Mouse (Mus musculus) neural tube, embryonic 14.5 days (tissue): ENCODE measurements at regions not wholly inside any gene's neighbourhood (a gene's known extent, or its start where the extent isn't known, plus 50 kb on each side); places are given as distances from the start of the nearest gene placed in this dataset.
"Not testable (repeated sequence)": the region's sequence is repeated elsewhere in the genome, so short reads cannot be mapped to it uniquely, and the experiment has no call there.

Experiments
- ATAC-seq: fragments of 200-750 bp; cut with Nextera tagmentation; 2 replicates; pipeline ENCODE4 v1.8.0; 2017; ENCODE audit warnings: low read depth, mild to moderate bottlenecking, moderate TSS enrichment, moderate library complexity
- H3K27ac ChIP-seq: fragments of 300-500 bp; sonication (generic); 2 replicates; pipeline ENCODE4 v1.5.1; 2014; ENCODE audit warnings: low read depth, mild to moderate bottlenecking, control low read depth, low read length, moderate library complexity, mixed read lengths
- H3K27me3 ChIP-seq: fragments of 300-500 bp; sonication (generic); 2 replicates; pipeline ENCODE4 v1.6.1; 2014; ENCODE audit warnings: low read length; ENCODE audit not compliant: control insufficient read depth, insufficient read depth
- H3K36me3 ChIP-seq: fragments of 300-500 bp; sonication (generic); 2 replicates; pipeline ENCODE4 v1.6.1; 2014; ENCODE audit warnings: low read length, mixed read lengths; ENCODE audit not compliant: control insufficient read depth, insufficient read depth
- H3K4me1 ChIP-seq: fragments of 300-500 bp; sonication (generic); 2 replicates; pipeline ENCODE4 v1.6.1; 2014; ENCODE audit warnings: low read length; ENCODE audit not compliant: control insufficient read depth, insufficient read depth
- H3K4me2 ChIP-seq: fragments of 300-500 bp; sonication (generic); 2 replicates; pipeline ENCODE4 v1.6.1; 2014; ENCODE audit warnings: mild to moderate bottlenecking, low read depth, low read length, control low read depth
- H3K4me3 ChIP-seq: fragments of 300-500 bp; sonication (generic); 2 replicates; pipeline ENCODE4 v1.5.1; 2014; ENCODE audit warnings: low read depth, low read length, control low read depth, mixed read lengths
- H3K9ac ChIP-seq: fragments of 300-500 bp; sonication (generic); replicated peaks from 2 replicates; pipeline ENCODE4 v1.6.1; 2014; ENCODE audit warnings: low read depth, mild to moderate bottlenecking, control low read depth, low read length, mixed read lengths
- H3K9me3 ChIP-seq: fragments of 300-500 bp; sonication (generic); 2 replicates; pipeline ENCODE4 v1.6.1; 2016; ENCODE audit warnings: low read length; ENCODE audit not compliant: control insufficient read depth
- WGBS: fragments of 180-500 bp; shearing (Covaris S2); extraction: QIAGEN DNeasy Blood & Tissue Kit; methylation state at CpG from one replicate; pipeline ENCODE4 v1.1.7; 2014; 5-methylcytosine and 5-hydroxymethylcytosine counted together

- H3K4me3 ChIP-seq = no peak overlapping the region
- 62% methylated on average over 1 of the region's 1 CpGs for WGBS
- H3K4me2 ChIP-seq = no peak overlapping the region
- H3K9me3 ChIP-seq = no peaks in the 10 kb centered on the region
- H3K27ac ChIP-seq = no peak overlapping the region
- H3K9ac ChIP-seq = no peak overlapping the region
- no peaks in the 10 kb centered on the region for H3K4me1 ChIP-seq
- no peaks in the 10 kb centered on the region for H3K36me3 ChIP-seq
- H3K27me3 ChIP-seq = no peaks in the 10 kb centered on the region
- ATAC-seq = no peak
These were observed 542.5 kb upstream of the Klhl29 start for GRCm38 (mm10) chr12:5918030-5918429.

GRCm38 (mm10) chr12:5906251-5906650 is 530.8 kb upstream of the Klhl29 start:
- 64% methylated on average over 2 of the region's 2 CpGs for WGBS
- Histone ChIP-seq H3K36me3 (no peaks in the 10 kb centered on the region), H3K4me2 (no peak overlapping the region), H3K4me3 (no peak overlapping the region), H3K9me3 (no peaks in the 10 kb centered on the region), H3K27me3 (no peaks in the 10 kb centered on the region), H3K4me1 (no peaks in the 10 kb centered on the region), H3K9ac (no peak overlapping the region), H3K27ac (no peak overlapping the region)
- no peak for ATAC-seq

- H3K4me1 ChIP-seq, H3K27ac ChIP-seq, H3K9me3 ChIP-seq, H3K27me3 ChIP-seq, H3K4me2 ChIP-seq, H3K36me3 ChIP-seq, H3K4me3 ChIP-seq, ATAC-seq, H3K9ac ChIP-seq: not testable (repeated sequence)
- 61% methylated on average over 2 of the region's 3 CpGs for WGBS
These were observed 516.3 kb upstream of the Klhl29 start for GRCm38 (mm10) chr12:5891786-5892185.

GRCm38 (mm10) chr12:5866701-5867100 is 491.2 kb upstream of the Klhl29 start:
- no peak for ATAC-seq
- H3K27ac ChIP-seq = no peak overlapping the region
- H3K36me3 ChIP-seq = no peaks in the 10 kb centered on the region
- no peak overlapping the region for H3K9ac ChIP-seq
- H3K4me2 ChIP-seq = no peak overlapping the region
- no peaks in the 10 kb centered on the region for H3K9me3 ChIP-seq
- H3K4me1 ChIP-seq = no peaks in the 10 kb centered on the region
- no peak overlapping the region for H3K4me3 ChIP-seq
- no peaks in the 10 kb centered on the region for H3K27me3 ChIP-seq

- Histone ChIP-seq H3K27ac (no peak overlapping the region), H3K4me1 (no peaks in the 10 kb centered on the region), H3K36me3 (no peaks in the 10 kb centered on the region), H3K27me3 (no peaks in the 10 kb centered on the region), H3K4me3 (no peak overlapping the region), H3K9me3 (no peaks in the 10 kb centered on the region), H3K9ac (no peak overlapping the region), H3K4me2 (no peak overlapping the region)
- 74% methylated on average over 2 of the region's 2 CpGs for WGBS
- ATAC-seq = no peak
These were observed 484.3 kb upstream of the Klhl29 start for GRCm38 (mm10) chr12:5859795-5860194.

- H3K36me3 ChIP-seq = no peaks in the 10 kb centered on the region
- no peaks in the 10 kb centered on the region for H3K9me3 ChIP-seq
- H3K4me3 ChIP-seq = no peak overlapping the region
- no peak overlapping the region for H3K4me2 ChIP-seq
- H3K9ac ChIP-seq = no peak overlapping the region
- H3K27ac ChIP-seq = no peak overlapping the region
- no peak for ATAC-seq
- no peaks in the 10 kb centered on the region for H3K4me1 ChIP-seq
- no peaks in the 10 kb centered on the region for H3K27me3 ChIP-seq
- 42% methylated on average over 3 of the region's 3 CpGs for WGBS
These were observed 480.9 kb upstream of the Klhl29 start for GRCm38 (mm10) chr12:5856421-5856820.

GRCm38 (mm10) chr12:5810427-5810826 is 434.9 kb upstream of the Klhl29 start:
- Histone ChIP-seq H3K36me3 (no peaks in the 10 kb centered on the region), H3K4me2 (no peak overlapping the region), H3K4me3 (no peak overlapping the region), H3K4me1 (no peaks in the 10 kb centered on the region), H3K27me3 (no peaks in the 10 kb centered on the region), H3K9ac (no peak overlapping the region), H3K9me3 (no peaks in the 10 kb centered on the region), H3K27ac (no peak overlapping the region)
- whole genome bisulfite sequencing = 85% methylated on average over 2 of the region's 2 CpGs
- no peak for ATAC-seq

GRCm38 (mm10) chr12:5810009-5810408 is 434.5 kb upstream of the Klhl29 start:
- ATAC-seq = no peak
- 79% methylated on average over 4 of the region's 4 CpGs for WGBS
- H3K9me3 ChIP-seq = no peaks in the 10 kb centered on the region
- no peak overlapping the region for H3K9ac ChIP-seq
- H3K4me3 ChIP-seq = no peak overlapping the region
- H3K27ac ChIP-seq = no peak overlapping the region
- H3K36me3 ChIP-seq = no peaks in the 10 kb centered on the region
- H3K4me2 ChIP-seq = no peak overlapping the region
- no peaks in the 10 kb centered on the region for H3K27me3 ChIP-seq
- H3K4me1 ChIP-seq = no peaks in the 10 kb centered on the region

GRCm38 (mm10) chr12:5807996-5808886 is 432.8 kb upstream of the Klhl29 start:
- no peaks in the 10 kb centered on the region for H3K4me1 ChIP-seq
- no peaks in the 10 kb centered on the region for H3K9me3 ChIP-seq
- H3K4me3 ChIP-seq = no peak overlapping the region
- no peak overlapping the region for H3K9ac ChIP-seq
- H3K27ac ChIP-seq = no peak overlapping the region
- WGBS = 31% methylated on average over 18 of the region's 18 CpGs
- no peak overlapping the region for H3K4me2 ChIP-seq
- H3K36me3 ChIP-seq = no peaks in the 10 kb centered on the region
- no peaks in the 10 kb centered on the region for H3K27me3 ChIP-seq
- peak; percentile 46; the same call in 1 of the 2 replicates for ATAC-seq
